Mouse (Mus musculus): ENCODE data around the gene Upp2.

GRCm38 (mm10) chr2:58669114-58669513, 102.0 kb downstream of the Upp2 start:
- TF ChIP-seq POLR2A (IDR thresholded peaks at IDR 0.05; ENCODE audit: borderline replicate concordance, low read depth, low read length) (no peak), CTCF (IDR thresholded peaks at IDR 0.05; ENCODE audit: low read depth, low read length) (no peak)

Measured in bone marrow macrophage, adult 2 months (primary cell).